In the genomic region with DNA sequence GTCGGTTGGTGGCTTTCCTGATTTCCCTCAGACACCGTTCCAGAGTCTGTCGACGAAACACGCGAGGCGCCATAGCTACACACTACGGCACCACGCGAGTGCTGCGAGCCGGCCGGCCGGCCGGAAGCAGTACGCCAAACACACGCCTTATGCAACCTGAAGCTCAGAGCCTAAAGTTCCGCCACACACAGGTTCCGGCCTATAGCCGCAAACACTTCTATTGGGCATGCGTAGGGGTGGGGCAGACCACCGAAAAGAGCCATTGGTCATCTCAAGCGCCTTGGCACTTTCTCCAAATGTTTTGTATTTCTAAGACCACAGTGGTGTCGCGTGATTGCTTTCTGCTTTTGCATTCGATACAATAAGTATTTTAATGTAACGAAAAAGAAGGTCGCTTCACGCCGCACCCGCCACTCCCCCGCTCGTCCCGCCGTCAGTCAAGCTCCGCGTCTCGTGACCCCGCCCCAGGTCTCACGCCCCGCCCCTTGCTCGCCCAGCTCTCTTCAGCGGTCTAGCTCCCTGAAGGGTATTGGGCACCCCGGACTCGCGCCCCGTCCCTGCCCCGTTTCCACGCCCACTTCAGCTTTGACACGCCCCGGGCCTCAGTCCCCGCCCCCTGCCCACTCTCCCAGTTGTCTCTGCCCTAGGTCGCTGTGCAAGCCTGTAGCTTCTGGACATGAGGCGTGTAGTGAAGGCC, we compare ENCODE assay signal across 8 mouse cellular contexts. TPM values are rescaled to one million over a fixed set of nuclear protein-coding genes. Genes with fewer than 3 reads are reported as not detected.
DNase-seq lines count a peak whose midpoint lies in the region; ATAC-seq and TF ChIP-seq lines count a peak whose summit lies in the region.

Gene Mphosph10, minus strand, starts transcription at position 147 of the 697 bp plus-strand sequence.
Gene Mcee, plus strand, starts transcription at position 486 of the 697 bp plus-strand sequence.

- no peaks in the 10 kb centered on the region for H3K9me3 ChIP-seq in hindbrain, embryonic 13.5 days

- peaks cover 19% of the 10 kb centered on the region for H3K4me1 ChIP-seq in hindbrain, embryonic 13.5 days (replicated peaks)

- H3K27me3 ChIP-seq in Patski: no peaks in the 10 kb centered on the region
- H3K27me3 ChIP-seq in hindbrain, embryonic 13.5 days: no peaks in the 10 kb centered on the region

- H3K4me3 ChIP-seq in hindbrain, embryonic 13.5 days: peak within 1 kb of the TSS; percentile 66

- WGBS in hindbrain, embryonic 13.5 days: under 1% methylated on average over 54 of the region's 54 CpGs

- in situ Hi-C loops in Patski (cut with MboI; ENCODE audit: low pct_unique_long_range_greater_than_20kb): no loop called here

- DNase-seq in Patski (ENCODE audit: low read depth, low spot score): peak; percentile 62
- peak; percentile 93 to 95 for DNase-seq in cerebellum, postnatal 14 days
- DNase-seq in frontal cortex, postnatal 14 days (ENCODE audit: low spot score in 2 of 2): peak; percentile 90 to 94
- DNase-seq in layer of hippocampus, postnatal 25 days (ENCODE audit: extremely low spot score in 1 of 2, low spot score in 1 of 2): peak; percentile 80 to 86
- peak; percentile 99 for DNase-seq in lung, postnatal 25 days (ENCODE audit: low spot score)
- DNase-seq in retina, embryonic 14.5 days (ENCODE audit: low spot score): peak; percentile 97
- DNase-seq in thymus, postnatal 4 days: peak; percentile 99

- TF ChIP-seq CTCF in Patski (IDR thresholded peaks at IDR 0.05): no peak

- H3K27ac ChIP-seq in hindbrain, embryonic 13.5 days: peak within 1 kb of the TSS; percentile 80

- peak within 1 kb of the TSS; percentile 81 for H3K9ac ChIP-seq in hindbrain, embryonic 13.5 days

- peak; percentile 99 for ATAC-seq in Patski
- ATAC-seq in hindbrain, embryonic 13.5 days (ENCODE audit: low FRiP score): peak; percentile 98

- H3K36me3 ChIP-seq in hindbrain, embryonic 13.5 days: peaks cover 22% of the 10 kb centered on the region

- CTCF ChIA-PET in Patski (lab: Charles Lee): no interaction called here

- peak within 1 kb of the TSS; percentile 97 for H3K4me2 ChIP-seq in hindbrain, embryonic 13.5 days

- POLR2A ChIA-PET in Patski (lab: Charles Lee): interaction anchor here (1.1 kb wide), 1 partner anchor 15 kb away, joined by 3 read pairs; no protein-coding TSS in a partner anchor

RNA-seq across cellular contexts. Expression of gene Mphosph10, which starts in this region (rescaled TPM):
- 37.3 TPM for polyA plus RNA-seq in Patski (2021)
- 27.9 and 28.8 TPM in 2 replicates for polyA plus RNA-seq in hindbrain, embryonic 13.5 days (2015; fragmentation: Nextera tagmentation; extraction: Ambion mirVana)
- 10 to 100 TPM; 20.5 to 22.7 TPM for total RNA-seq in layer of hippocampus, postnatal 25 days (2021)

RNA-seq across cellular contexts. Expression of gene Mcee, which starts in this region (rescaled TPM):
- 65.9 TPM for polyA plus RNA-seq in Patski (2021)
- polyA plus RNA-seq in hindbrain, embryonic 13.5 days (2015; fragmentation: Nextera tagmentation; extraction: Ambion mirVana): 41.8 and 53.3 TPM in 2 replicates
- 10 to 100 TPM; 47.5 to 51.0 TPM for total RNA-seq in layer of hippocampus, postnatal 25 days (2021)

Comparison
In these comparisons a context has a peak if more than half of its experiments do, and no peak if none do; other contexts are left out.
1. Peak in every context shown above with its lines: DNase-seq, ATAC-seq, H3K4me3 ChIP-seq and H3K27ac ChIP-seq.